ENCODE assay signal across 7 mouse cellular contexts in genomic region chr12:102757055-102757688, GRCm38 (mm10). TPM values are rescaled to one million over a fixed set of nuclear protein-coding genes. Genes with fewer than 3 reads are reported as not detected.
DNase-seq lines count a peak whose midpoint lies in the region; ATAC-seq and TF ChIP-seq lines count a peak whose summit lies in the region.

No protein-coding gene starts in this region.

- peak overlapping the region; percentile 90 for H3K27ac ChIP-seq in lung, embryonic 14.5 days (ENCODE audit: low read depth)
- H3K27ac ChIP-seq in embryonic facial prominence, embryonic 12.5 days, result peak overlapping the region; percentile 91
- H3K27ac ChIP-seq in hindbrain, embryonic 15.5 days (replicated peaks), result peak overlapping the region; percentile 87
- peak overlapping the region; percentile 92 for H3K27ac ChIP-seq in midbrain, embryonic 10.5 days (replicated peaks)

- intact Hi-C loops in left cerebral cortex, postnatal 36 days (cut with DNase I), result no loop called here

- 0 out of 2 replicates have a peak, but pooled peaks cover 16% of the 10 kb centered on the region for H3K36me3 ChIP-seq in lung, embryonic 14.5 days (ENCODE audit: insufficient read depth)
- H3K36me3 ChIP-seq in embryonic facial prominence, embryonic 12.5 days, result peaks cover 10% of the 10 kb centered on the region; the same call in 1 of the 2 replicates
- peaks cover 4% of the 10 kb centered on the region; the same call in 1 of the 2 replicates for H3K36me3 ChIP-seq in hindbrain, embryonic 15.5 days
- H3K36me3 ChIP-seq in midbrain, embryonic 10.5 days, result peaks cover 44% of the 10 kb centered on the region

- peak; percentile 85 for ATAC-seq in lung, embryonic 14.5 days (ENCODE audit: insufficient read depth)
- ATAC-seq in embryonic facial prominence, embryonic 12.5 days (ENCODE audit: insufficient number of reproducible peaks, insufficient read depth, low FRiP score, low TSS enrichment), result no peak; the same call in 1 of the 2 replicates
- ATAC-seq in hindbrain, embryonic 15.5 days (ENCODE audit: low FRiP score, low read depth), result no peak; the same call in 1 of the 2 replicates

- peak overlapping the region; percentile 83 for H3K4me3 ChIP-seq in lung, embryonic 14.5 days (ENCODE audit: low read depth, low read length)
- H3K4me3 ChIP-seq in embryonic facial prominence, embryonic 12.5 days, result peak overlapping the region; percentile 64
- H3K4me3 ChIP-seq in hindbrain, embryonic 15.5 days, result peak overlapping the region; percentile 89
- peak overlapping the region; percentile 92 for H3K4me3 ChIP-seq in midbrain, embryonic 10.5 days

- peaks cover 7% of the 10 kb centered on the region for H3K4me1 ChIP-seq in lung, embryonic 14.5 days (ENCODE audit: insufficient read depth)
- H3K4me1 ChIP-seq in embryonic facial prominence, embryonic 12.5 days, result peaks cover 17% of the 10 kb centered on the region
- H3K4me1 ChIP-seq in hindbrain, embryonic 15.5 days (replicated peaks), result peaks cover 30% of the 10 kb centered on the region
- peaks cover 38% of the 10 kb centered on the region for H3K4me1 ChIP-seq in midbrain, embryonic 10.5 days

- H3K27me3 ChIP-seq in lung, embryonic 14.5 days (ENCODE audit: insufficient read depth, low read length), result no peaks in the 10 kb centered on the region
- H3K27me3 ChIP-seq in embryonic facial prominence, embryonic 12.5 days, result no peaks in the 10 kb centered on the region
- H3K27me3 ChIP-seq in hindbrain, embryonic 15.5 days, result no peaks in the 10 kb centered on the region
- no peaks in the 10 kb centered on the region for H3K27me3 ChIP-seq in midbrain, embryonic 10.5 days (ENCODE audit: low read depth, poor library complexity, severe bottlenecking)

- DNase-seq in lung, embryonic 14.5 days, result no peak
- no peak for DNase-seq in lung, postnatal 25 days (ENCODE audit: low spot score)
- no peak for DNase-seq in midbrain, embryonic 10.5 days (ENCODE audit: low spot score)
- DNase-seq in left cerebral cortex, postnatal 36 days (ENCODE audit: low spot score in 2 of 2), result no peak
- no peak for DNase-seq in right cerebral cortex, adult 2 months (ENCODE audit: low spot score in 2 of 2)

- peak overlapping the region; percentile 64 for H3K9ac ChIP-seq in lung, embryonic 14.5 days
- H3K9ac ChIP-seq in embryonic facial prominence, embryonic 12.5 days, result peak overlapping the region; percentile 70
- peak overlapping the region; percentile 62 for H3K9ac ChIP-seq in hindbrain, embryonic 15.5 days

- TF ChIP-seq CTCF in lung, embryonic 14.5 days (IDR thresholded peaks at IDR 0.05; ENCODE audit: low read depth), result no peak

- H3K4me2 ChIP-seq in lung, embryonic 14.5 days, result peak overlapping the region; percentile 93
- peak overlapping the region; percentile 83 for H3K4me2 ChIP-seq in embryonic facial prominence, embryonic 12.5 days (replicated peaks)
- peak overlapping the region; percentile 83 for H3K4me2 ChIP-seq in hindbrain, embryonic 15.5 days

- no peaks in the 10 kb centered on the region for H3K9me3 ChIP-seq in lung, embryonic 14.5 days (ENCODE audit: low read depth, low read length)
- no peaks in the 10 kb centered on the region for H3K9me3 ChIP-seq in embryonic facial prominence, embryonic 12.5 days
- H3K9me3 ChIP-seq in hindbrain, embryonic 15.5 days, result no peaks in the 10 kb centered on the region
- no peaks in the 10 kb centered on the region for H3K9me3 ChIP-seq in midbrain, embryonic 10.5 days (replicated peaks)

- WGBS in lung, embryonic 14.5 days, result 1% methylated on average over 46 of the region's 46 CpGs
- 2% methylated on average over 45 of the region's 46 CpGs for WGBS in embryonic facial prominence, embryonic 12.5 days
- WGBS in hindbrain, embryonic 15.5 days, result 1% methylated on average over 46 of the region's 46 CpGs
- 2% methylated on average over 46 of the region's 46 CpGs for WGBS in midbrain, embryonic 10.5 days

RNA-seq across cellular contexts. Expression of gene Gm28051, which starts 0.4 kb away (rescaled TPM):
- polyA plus RNA-seq in lung, embryonic 14.5 days (2014; fragmentation: Nextera tagmentation; extraction: Ambion mirVana), result not detected in 2 replicates
- polyA plus RNA-seq in embryonic facial prominence, embryonic 12.5 days (2016; fragmentation: Nextera tagmentation; extraction: Ambion mirVana), result not detected in 2 replicates
- not detected in 2 replicates for polyA plus RNA-seq in hindbrain, embryonic 15.5 days (2015; fragmentation: Nextera tagmentation; extraction: Ambion mirVana)
- polyA plus RNA-seq in midbrain, embryonic 10.5 days (2016; fragmentation: Nextera tagmentation; extraction: Ambion mirVana), result not detected in 2 replicates
- total RNA-seq in left cerebral cortex, postnatal 36 days (2021), result not detected

RNA-seq across cellular contexts. Expression of gene Gon7, which starts 0.4 kb away (rescaled TPM):
- polyA plus RNA-seq in lung, embryonic 14.5 days (2014; fragmentation: Nextera tagmentation; extraction: Ambion mirVana), result 29.2 and 32.3 TPM in 2 replicates
- 35.3 and 42.2 TPM in 2 replicates for polyA plus RNA-seq in embryonic facial prominence, embryonic 12.5 days (2016; fragmentation: Nextera tagmentation; extraction: Ambion mirVana)
- polyA plus RNA-seq in hindbrain, embryonic 15.5 days (2015; fragmentation: Nextera tagmentation; extraction: Ambion mirVana), result 42.8 and 45.0 TPM in 2 replicates
- 50.3 and 52.7 TPM in 2 replicates for polyA plus RNA-seq in midbrain, embryonic 10.5 days (2016; fragmentation: Nextera tagmentation; extraction: Ambion mirVana)
- total RNA-seq in left cerebral cortex, postnatal 36 days (2021), result 10 to 100 TPM; 12.7 to 14.5 TPM

RNA-seq across cellular contexts. Expression of gene Ubr7, which starts 0.6 kb away (rescaled TPM):
- polyA plus RNA-seq in lung, embryonic 14.5 days (2014; fragmentation: Nextera tagmentation; extraction: Ambion mirVana), result 53.2 and 54.3 TPM in 2 replicates
- 45.6 and 51.6 TPM in 2 replicates for polyA plus RNA-seq in embryonic facial prominence, embryonic 12.5 days (2016; fragmentation: Nextera tagmentation; extraction: Ambion mirVana)
- polyA plus RNA-seq in hindbrain, embryonic 15.5 days (2015; fragmentation: Nextera tagmentation; extraction: Ambion mirVana), result 35.8 and 36.3 TPM in 2 replicates
- 64.4 and 67.1 TPM in 2 replicates for polyA plus RNA-seq in midbrain, embryonic 10.5 days (2016; fragmentation: Nextera tagmentation; extraction: Ambion mirVana)
- total RNA-seq in left cerebral cortex, postnatal 36 days (2021), result 10 to 100 TPM; 33.7 to 34.0 TPM

RNA-seq across cellular contexts. Expression of gene Gm20604, which starts 1.3 kb away (rescaled TPM):
- polyA plus RNA-seq in lung, embryonic 14.5 days (2014; fragmentation: Nextera tagmentation; extraction: Ambion mirVana), result 27.4 and 27.7 TPM in 2 replicates
- polyA plus RNA-seq in embryonic facial prominence, embryonic 12.5 days (2016; fragmentation: Nextera tagmentation; extraction: Ambion mirVana), result 31.8 and 32.0 TPM in 2 replicates
- 44.5 and 46.7 TPM in 2 replicates for polyA plus RNA-seq in hindbrain, embryonic 15.5 days (2015; fragmentation: Nextera tagmentation; extraction: Ambion mirVana)
- 34.8 and 37.3 TPM in 2 replicates for polyA plus RNA-seq in midbrain, embryonic 10.5 days (2016; fragmentation: Nextera tagmentation; extraction: Ambion mirVana)
- total RNA-seq in left cerebral cortex, postnatal 36 days (2021), result 10 to 100 TPM; 17.4 to 20.6 TPM

RNA-seq across cellular contexts. Expression of gene Tmem251, which starts 13.6 kb away (rescaled TPM):
- 11.2 and 11.4 TPM in 2 replicates for polyA plus RNA-seq in lung, embryonic 14.5 days (2014; fragmentation: Nextera tagmentation; extraction: Ambion mirVana)
- 10.4 and 11.0 TPM in 2 replicates for polyA plus RNA-seq in embryonic facial prominence, embryonic 12.5 days (2016; fragmentation: Nextera tagmentation; extraction: Ambion mirVana)
- polyA plus RNA-seq in hindbrain, embryonic 15.5 days (2015; fragmentation: Nextera tagmentation; extraction: Ambion mirVana), result 10.4 and 11.3 TPM in 2 replicates
- polyA plus RNA-seq in midbrain, embryonic 10.5 days (2016; fragmentation: Nextera tagmentation; extraction: Ambion mirVana), result 13.2 and 14.0 TPM in 2 replicates
- 1 to 10 TPM; 5.4 TPM for total RNA-seq in left cerebral cortex, postnatal 36 days (2021)
